Mouse (Mus musculus) hindbrain, embryonic 14.5 days (tissue): ENCODE results near the gene Cacna2d3. TPM values are rescaled to one million over a fixed set of nuclear protein-coding genes. Genes with fewer than 3 reads are reported as not detected.

Experiments
- ATAC-seq: fragments of 200-750 bp; cut with Nextera tagmentation; 2 replicates; pipeline ENCODE4 v1.8.0; 2017; ENCODE audit warnings: moderate number of reproducible peaks, mild to moderate bottlenecking, moderate TSS enrichment, moderate library complexity; ENCODE audit not compliant: low FRiP score
- DNase-seq: peaks from one replicate; pipeline ENCODE4 v3.0.0-alpha.2; 2015; ENCODE audit warnings: low spot score
- H3K27ac ChIP-seq: fragments of 300-500 bp; sonication (generic); 2 replicates; pipeline ENCODE4 v1.5.1; 2014; ENCODE audit warnings: mild to moderate bottlenecking, moderate library complexity
- H3K27me3 ChIP-seq: fragments of 300-500 bp; sonication (generic); 2 replicates; pipeline ENCODE4 v1.6.1; 2014; ENCODE audit warnings: mild to moderate bottlenecking, low read length, mixed read lengths; ENCODE audit not compliant: control insufficient read depth, insufficient read depth
- H3K36me3 ChIP-seq: fragments of 300-500 bp; sonication (generic); replicated peaks from 2 replicates; pipeline ENCODE4 v1.6.1; 2014; ENCODE audit not compliant: control insufficient read depth, insufficient read depth
- H3K4me1 ChIP-seq: fragments of 300-500 bp; sonication (generic); replicated peaks from 2 replicates; pipeline ENCODE4 v1.6.1; 2014; ENCODE audit warnings: antibody characterized with exemption, low read length, mixed read lengths; ENCODE audit not compliant: control insufficient read depth, insufficient read depth
- H3K4me2 ChIP-seq: fragments of 300-500 bp; sonication (generic); replicated peaks from 2 replicates; pipeline ENCODE4 v1.6.1; 2014; ENCODE audit warnings: mild to moderate bottlenecking, moderate library complexity
- H3K4me3 ChIP-seq: fragments of 300-500 bp; sonication (generic); replicated peaks from 2 replicates; pipeline ENCODE4 v1.5.1; 2014; ENCODE audit warnings: mild to moderate bottlenecking, low read length
- H3K9ac ChIP-seq: fragments of 300-500 bp; sonication (generic); 2 replicates; pipeline ENCODE4 v1.6.1; 2014
- H3K9me3 ChIP-seq: fragments of 300-500 bp; sonication (generic); 2 replicates; pipeline ENCODE4 v1.6.1; 2016; ENCODE audit warnings: low read length; ENCODE audit not compliant: control insufficient read depth
- WGBS: fragments of 180-500 bp; shearing (Covaris S2); extraction: QIAGEN DNeasy Blood & Tissue Kit; methylation state at CpG from one replicate; pipeline ENCODE4 v1.1.7; 2014; 5-methylcytosine and 5-hydroxymethylcytosine counted together
- polyA plus RNA-seq: library from polyadenylated mRNA; unstranded; fragments of >200 nt; fragmentation: Nextera tagmentation; extraction: Ambion mirVana; gene quantifications from 2 replicates; pipeline ENCODE4 v1.2.1, GENCODE M21; 2014

The Cacna2d3 gene
- polyA plus RNA-seq, 1 experiment from 2014 or later, result 61.6 TPM

DNA sequence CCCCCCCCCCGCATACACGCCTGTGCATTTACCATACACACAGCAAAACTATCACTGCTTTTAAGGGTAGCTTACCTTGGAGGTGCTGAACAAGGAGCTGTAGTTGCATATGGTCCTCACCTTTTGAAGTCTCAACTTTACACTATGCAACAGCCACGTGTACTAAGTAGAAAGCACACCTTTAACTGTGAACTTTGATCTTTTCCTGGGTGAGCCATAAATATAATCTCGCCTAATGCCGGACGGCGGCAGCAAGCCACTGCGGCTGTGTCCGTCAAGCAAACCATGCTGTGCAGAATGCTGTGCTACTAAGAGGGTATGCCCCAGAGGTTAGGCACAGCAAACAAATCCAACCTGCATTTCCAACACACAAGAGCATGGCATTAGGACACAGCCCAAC, 132.0 kb downstream of the Cacna2d3 start:
- WGBS, result 89% methylated on average over 9 of the region's 9 CpGs
- no peak overlapping the region for H3K9ac ChIP-seq
- H3K27me3 ChIP-seq, result 0 out of 2 replicates have a peak, but pooled peaks cover 5% of the 10 kb centered on the region
- ATAC-seq, result no peak
- H3K4me2 ChIP-seq, result no peak overlapping the region
- H3K36me3 ChIP-seq, result no peaks in the 10 kb centered on the region
- H3K27ac ChIP-seq, result no peak overlapping the region
- H3K9me3 ChIP-seq, result no peaks in the 10 kb centered on the region
- H3K4me1 ChIP-seq, result 0 out of 2 replicates have a peak, but pooled peaks cover 4% of the 10 kb centered on the region
- DNase-seq, result no peak
- no peak overlapping the region for H3K4me3 ChIP-seq

DNA sequence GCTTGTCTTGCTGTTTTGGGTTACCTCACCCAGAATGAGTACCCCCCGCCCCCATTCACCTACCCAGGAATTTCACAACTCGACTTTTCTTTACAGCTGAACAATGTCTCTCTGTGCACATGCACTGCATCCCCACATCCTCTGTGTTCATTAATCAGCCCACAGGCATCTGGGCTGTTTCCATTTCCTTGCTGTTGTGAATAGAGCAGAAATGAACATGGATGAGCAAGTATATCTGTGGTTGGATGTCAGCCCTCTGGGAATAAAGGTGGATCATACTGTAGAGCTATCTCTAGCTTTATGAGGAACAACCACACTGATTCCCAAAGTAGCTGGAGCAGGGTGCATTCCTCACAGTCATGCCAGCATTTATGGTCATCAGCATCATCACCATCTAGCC, 139.7 kb downstream of the Cacna2d3 start:
- Histone ChIP-seq H3K4me2 (no peak overlapping the region), H3K27me3 (no peaks in the 10 kb centered on the region), H3K4me3 (no peak overlapping the region), H3K36me3 (no peaks in the 10 kb centered on the region), H3K4me1 (no peaks in the 10 kb centered on the region), H3K27ac (no peak overlapping the region), H3K9me3 (no peaks in the 10 kb centered on the region), H3K9ac (no peak overlapping the region)
- WGBS, result 74% methylated on average over 2 of the region's 2 CpGs
- ATAC-seq (no peak), DNase-seq (no peak)

GRCm38 (mm10) chr14:29577786-29578185, 143.9 kb downstream of the Cacna2d3 start:
- Histone ChIP-seq H3K4me2 (no peak overlapping the region), H3K4me1 (no peaks in the 10 kb centered on the region), H3K27ac (no peak overlapping the region), H3K9me3 (no peaks in the 10 kb centered on the region), H3K36me3 (no peaks in the 10 kb centered on the region), H3K9ac (no peak overlapping the region), H3K4me3 (no peak overlapping the region), H3K27me3 (no peaks in the 10 kb centered on the region)
- ATAC-seq (no peak), DNase-seq (no peak)
- WGBS, result 81% methylated on average over 1 of the region's 1 CpGs

- no peak for ATAC-seq
- H3K27me3 ChIP-seq, result no peaks in the 10 kb centered on the region
- no peak overlapping the region for H3K9ac ChIP-seq
- H3K4me2 ChIP-seq, result no peak overlapping the region
- 68% methylated on average over 5 of the region's 5 CpGs for WGBS
- no peak overlapping the region for H3K27ac ChIP-seq
- no peak for DNase-seq
- no peaks in the 10 kb centered on the region for H3K36me3 ChIP-seq
- no peaks in the 10 kb centered on the region for H3K9me3 ChIP-seq
- no peak overlapping the region for H3K4me3 ChIP-seq
- no peaks in the 10 kb centered on the region for H3K4me1 ChIP-seq
These were observed 146.1 kb downstream of the Cacna2d3 start for GRCm38 (mm10) chr14:29575551-29575950.

DNA sequence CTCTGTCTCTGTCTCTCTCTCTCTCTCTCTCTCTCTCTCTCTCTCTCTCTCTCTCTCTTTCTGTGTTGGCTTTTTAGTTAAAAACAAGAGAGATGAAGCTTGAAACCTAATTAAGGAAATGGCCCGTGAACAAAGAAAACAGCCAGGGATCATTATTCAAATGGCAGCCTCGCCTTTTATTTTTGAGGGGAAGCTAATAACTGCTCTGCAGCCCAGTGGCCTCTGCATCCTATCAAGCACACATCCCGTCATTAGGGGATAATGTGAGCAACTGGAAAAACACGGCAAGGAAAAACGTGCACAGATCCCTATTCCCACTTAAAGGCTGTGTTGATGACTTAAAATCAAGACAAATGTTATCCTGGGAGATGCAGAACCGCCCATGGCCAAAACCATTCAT, 159.0 kb downstream of the Cacna2d3 start:
- H3K4me3 ChIP-seq, result no peak overlapping the region
- no peaks in the 10 kb centered on the region for H3K36me3 ChIP-seq
- H3K27me3 ChIP-seq, result no peaks in the 10 kb centered on the region
- H3K27ac ChIP-seq, result peak overlapping the region; percentile 64
- H3K9ac ChIP-seq, result peak overlapping the region; percentile 28; the same call in 1 of the 2 replicates
- ATAC-seq (no peak), DNase-seq (peak; percentile 52)
- H3K4me1 ChIP-seq, result peaks cover 18% of the 10 kb centered on the region
- H3K9me3 ChIP-seq, result no peaks in the 10 kb centered on the region
- no peak overlapping the region for H3K4me2 ChIP-seq
- WGBS, result 26% methylated on average over 6 of the region's 6 CpGs

DNA sequence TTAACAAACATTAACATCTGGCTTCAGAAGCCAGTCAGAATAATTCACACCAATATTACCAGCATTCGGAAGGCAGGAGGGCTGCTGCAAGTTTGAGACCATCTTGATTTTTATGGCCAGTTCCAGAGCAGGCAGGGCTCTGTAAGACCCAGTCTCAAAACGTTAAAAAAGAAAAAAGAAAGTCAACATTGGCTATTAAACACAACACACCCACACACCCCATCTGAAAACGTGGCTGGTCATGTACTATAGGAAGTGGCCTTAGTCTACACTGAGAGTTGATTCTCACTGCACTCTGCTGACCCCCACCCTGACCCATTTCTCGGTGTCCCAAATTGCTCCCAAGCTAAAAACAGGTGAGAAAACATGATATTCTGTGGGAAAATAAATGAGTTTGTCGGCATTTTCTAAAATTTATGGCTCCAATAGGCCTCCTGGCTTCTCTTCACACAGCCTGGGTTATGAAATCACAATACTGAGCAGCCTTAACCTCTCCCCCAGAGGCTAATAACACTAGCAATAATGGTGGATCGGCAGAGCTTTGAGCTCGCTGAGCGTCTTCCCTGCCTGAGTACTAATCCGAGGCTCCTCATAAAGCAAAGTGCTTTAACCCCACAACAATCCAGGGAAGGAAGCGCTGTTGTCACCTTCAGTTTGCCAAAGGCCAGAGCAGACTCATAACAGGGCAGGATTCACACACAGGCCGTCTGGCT, 160.4 kb downstream of the Cacna2d3 start:
- ATAC-seq (no peak), DNase-seq (no peak)
- Histone ChIP-seq H3K27ac (peak overlapping the region; percentile 14; the same call in 1 of the 2 replicates), H3K9ac (no peak overlapping the region), H3K27me3 (no peaks in the 10 kb centered on the region), H3K4me3 (no peak overlapping the region), H3K4me2 (no peak overlapping the region), H3K9me3 (no peaks in the 10 kb centered on the region), H3K4me1 (peaks cover 18% of the 10 kb centered on the region), H3K36me3 (no peaks in the 10 kb centered on the region)
- 69% methylated on average over 11 of the region's 11 CpGs for WGBS

- H3K4me1 ChIP-seq, result peaks cover 18% of the 10 kb centered on the region
- ATAC-seq (no peak), DNase-seq (no peak)
- no peaks in the 10 kb centered on the region for H3K9me3 ChIP-seq
- no peak overlapping the region for H3K4me2 ChIP-seq
- H3K27me3 ChIP-seq, result no peaks in the 10 kb centered on the region
- no peak overlapping the region for H3K9ac ChIP-seq
- H3K4me3 ChIP-seq, result no peak overlapping the region
- 83% methylated on average over 8 of the region's 8 CpGs for WGBS
- no peak overlapping the region for H3K27ac ChIP-seq
- no peaks in the 10 kb centered on the region for H3K36me3 ChIP-seq
These were observed 163.2 kb downstream of the Cacna2d3 start for GRCm38 (mm10) chr14:29558440-29558839.

DNA sequence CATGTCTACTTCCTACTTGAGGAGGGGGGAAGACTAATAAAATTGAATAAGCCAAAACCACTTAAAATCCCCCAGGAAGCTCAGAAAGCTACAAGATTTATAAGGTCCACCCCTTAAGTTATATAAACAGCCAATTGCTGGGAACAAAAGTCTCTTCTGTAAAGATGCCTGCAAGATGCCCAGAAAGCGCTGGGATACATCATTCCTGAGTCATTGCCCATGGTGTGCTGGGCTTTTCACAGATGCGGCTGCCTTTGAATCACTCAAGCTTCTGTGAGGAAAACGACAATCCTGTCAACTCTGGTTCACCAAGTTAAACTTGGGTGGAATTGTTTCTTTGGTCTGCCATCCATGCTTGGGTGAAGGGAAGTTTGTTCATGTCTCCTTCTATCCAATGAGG, 165.5 kb downstream of the Cacna2d3 start:
- Histone ChIP-seq H3K4me3 (no peak overlapping the region), H3K9me3 (no peaks in the 10 kb centered on the region), H3K36me3 (no peaks in the 10 kb centered on the region), H3K27me3 (no peaks in the 10 kb centered on the region), H3K4me2 (no peak overlapping the region), H3K27ac (no peak overlapping the region), H3K9ac (no peak overlapping the region), H3K4me1 (0 out of 2 replicates have a peak, but pooled peaks cover 5% of the 10 kb centered on the region)
- 89% methylated on average over 3 of the region's 3 CpGs for WGBS
- no peak for DNase-seq
- ATAC-seq, result no peak

DNA sequence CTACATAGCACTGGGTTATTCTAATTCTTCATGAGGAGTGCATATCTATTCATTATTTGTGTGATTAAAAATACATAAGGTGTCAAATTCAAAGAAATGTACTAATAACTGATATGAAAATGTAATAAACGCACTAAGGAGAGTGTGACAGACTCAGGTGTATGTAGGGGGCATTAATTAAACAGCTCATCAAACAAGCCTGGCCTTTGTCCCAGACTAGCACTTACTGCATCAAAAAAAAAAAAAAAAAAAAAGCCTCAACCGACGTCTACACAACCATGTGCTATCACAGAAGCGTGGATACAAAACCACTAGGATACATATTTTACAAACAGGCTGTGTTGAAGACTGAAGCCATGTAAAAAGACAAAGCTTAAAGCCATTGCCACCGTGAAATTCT, 169.2 kb downstream of the Cacna2d3 start:
- no peak overlapping the region for H3K27ac ChIP-seq
- DNase-seq, result no peak
- no peak overlapping the region for H3K4me3 ChIP-seq
- no peaks in the 10 kb centered on the region for H3K36me3 ChIP-seq
- no peaks in the 10 kb centered on the region for H3K27me3 ChIP-seq
- no peak overlapping the region for H3K4me2 ChIP-seq
- no peaks in the 10 kb centered on the region for H3K4me1 ChIP-seq
- 56% methylated on average over 5 of the region's 5 CpGs for WGBS
- H3K9ac ChIP-seq, result no peak overlapping the region
- no peaks in the 10 kb centered on the region for H3K9me3 ChIP-seq
- ATAC-seq, result no peak

- WGBS, result 72% methylated on average over 5 of the region's 5 CpGs
- ATAC-seq (no peak), DNase-seq (no peak)
- no peak overlapping the region for H3K9ac ChIP-seq
- no peaks in the 10 kb centered on the region for H3K36me3 ChIP-seq
- H3K27me3 ChIP-seq, result no peaks in the 10 kb centered on the region
- H3K9me3 ChIP-seq, result no peaks in the 10 kb centered on the region
- no peaks in the 10 kb centered on the region for H3K4me1 ChIP-seq
- H3K4me2 ChIP-seq, result no peak overlapping the region
- no peak overlapping the region for H3K4me3 ChIP-seq
- no peak overlapping the region for H3K27ac ChIP-seq
These were observed 173.0 kb downstream of the Cacna2d3 start for GRCm38 (mm10) chr14:29548646-29549045.
